Mouse (Mus musculus): ENCODE results near the gene Stab1. TPM values are rescaled to one million over a fixed set of nuclear protein-coding genes. Genes with fewer than 3 reads are reported as not detected.

The Stab1 gene
- total RNA-seq, 2 experiments from 2014 or later: not detected

DNA sequence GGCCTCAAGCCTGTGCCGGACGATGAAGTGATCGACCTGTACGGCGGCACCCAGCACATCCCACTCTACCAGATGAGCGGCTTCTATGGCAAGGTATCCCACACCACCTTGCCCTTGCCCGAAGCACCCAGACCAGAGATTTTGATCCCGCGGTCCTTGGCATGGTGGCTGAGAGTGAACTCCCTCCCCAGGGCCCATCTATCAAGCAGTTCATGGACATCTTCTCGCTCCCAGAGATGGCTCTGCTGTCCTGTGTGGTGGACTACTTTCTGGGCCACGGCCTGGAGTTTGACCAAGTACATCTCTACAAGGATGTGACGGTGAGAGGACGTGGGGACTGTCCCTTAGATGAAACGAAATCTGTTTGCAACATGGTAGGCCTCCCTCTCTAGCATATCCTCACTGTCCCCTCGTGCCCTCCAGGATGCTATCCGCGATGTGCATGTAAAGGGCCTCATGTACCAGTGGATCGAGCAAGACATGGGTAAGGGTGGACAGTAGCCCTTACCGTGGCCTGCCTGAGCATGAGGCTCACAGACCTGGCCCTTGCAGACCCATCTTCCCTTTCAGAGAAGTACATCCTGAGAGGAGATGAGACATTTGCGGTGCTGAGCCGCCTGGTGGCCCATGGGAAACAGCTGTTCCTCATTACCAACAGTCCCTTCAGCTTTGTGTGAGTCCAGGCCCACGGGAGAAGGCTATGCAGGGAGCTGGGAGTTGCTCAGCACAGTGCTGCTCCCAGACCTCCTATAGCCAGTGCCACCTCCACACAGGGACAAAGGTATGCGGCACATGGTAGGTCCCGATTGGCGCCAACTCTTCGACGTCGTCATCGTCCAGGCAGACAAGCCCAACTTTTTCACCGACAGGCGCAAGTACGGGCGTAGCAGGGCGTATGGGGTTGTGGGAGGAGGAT is 32.7 kb downstream of the Stab1 start:
- ATAC-seq (replicated peaks; ENCODE audit: low FRiP score, poor library complexity, severe bottlenecking): no peak

DNA sequence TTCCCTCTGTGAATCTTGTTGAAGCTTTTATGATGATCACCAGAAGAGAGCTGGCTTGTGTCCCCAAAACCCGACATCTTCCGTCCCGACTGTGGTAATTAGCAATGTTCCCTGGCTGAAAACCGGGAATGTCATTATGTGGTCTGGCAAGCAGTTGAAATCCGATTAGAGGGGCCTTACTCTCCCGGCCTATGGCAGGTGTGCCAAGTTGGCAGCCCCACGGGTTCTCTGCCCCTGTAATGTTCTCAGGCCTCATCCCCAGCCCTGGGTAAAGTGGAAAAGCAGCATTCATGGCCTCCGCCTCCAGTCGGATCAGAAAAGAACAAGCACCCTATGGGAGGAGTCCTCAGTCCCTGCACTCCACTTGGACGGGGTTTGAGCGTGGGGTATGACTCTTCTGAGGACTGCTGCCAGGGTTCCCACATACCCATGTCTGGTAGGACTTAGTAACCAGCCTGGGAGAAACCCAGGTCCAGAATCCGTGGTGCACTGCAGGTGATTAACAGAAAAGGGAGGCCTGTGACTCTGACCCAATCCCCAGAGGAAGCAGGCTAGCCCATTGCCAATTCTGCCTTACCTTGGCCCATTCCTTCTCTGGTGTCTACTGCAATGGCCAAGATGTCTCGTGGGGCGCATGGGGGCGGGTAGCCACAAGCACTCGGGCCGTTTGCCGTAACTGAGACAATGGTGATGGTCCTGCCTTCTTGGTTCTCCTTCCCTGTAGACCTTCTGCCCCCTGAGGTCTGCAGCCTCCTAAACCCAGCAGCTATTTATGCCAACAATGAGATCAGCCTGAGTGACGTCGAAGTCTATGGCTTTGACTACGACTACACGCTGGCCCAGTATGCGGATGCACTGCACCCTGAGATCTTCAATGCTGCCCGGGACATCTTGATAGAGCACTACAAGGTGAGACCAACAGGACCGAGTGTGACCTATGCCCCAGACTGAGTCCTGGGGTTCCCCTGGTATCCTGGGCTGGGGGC is 34.1 kb downstream of the Stab1 start:
- ATAC-seq (replicated peaks; ENCODE audit: low FRiP score, poor library complexity, severe bottlenecking): no peak

DNA sequence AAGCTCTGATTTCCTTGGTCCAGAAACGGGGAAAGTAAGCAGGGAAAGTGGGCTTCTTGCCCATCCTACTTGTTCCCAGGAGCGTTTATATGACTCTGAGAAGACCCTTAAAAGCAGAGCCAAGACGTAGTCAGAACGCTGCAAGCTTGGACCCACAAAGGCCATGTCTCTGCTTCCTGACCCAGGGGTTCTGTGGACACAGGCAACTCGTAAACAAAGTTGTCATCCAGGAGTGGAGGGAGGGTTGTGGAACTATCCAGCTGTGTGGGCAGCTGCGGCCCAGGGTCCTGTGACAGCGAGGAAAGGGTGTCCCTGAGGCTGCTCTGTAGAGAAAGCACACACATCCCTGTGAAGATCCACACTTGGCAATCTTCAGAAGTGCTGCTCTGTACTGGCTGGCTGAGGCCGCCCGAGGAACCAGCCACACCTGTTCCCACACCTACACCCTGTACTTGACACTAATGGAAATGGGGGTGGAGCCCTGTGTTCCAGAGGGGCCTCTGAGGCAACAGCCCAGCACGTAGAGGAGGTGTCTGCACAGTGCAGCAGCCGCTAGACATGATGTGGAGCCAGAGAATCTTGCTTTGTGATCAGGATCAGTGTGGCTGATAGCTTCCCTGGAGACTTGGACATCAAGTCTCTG is 35.3 kb downstream of the Stab1 start:
- ATAC-seq (replicated peaks; ENCODE audit: low FRiP score, poor library complexity, severe bottlenecking): no peak

DNA sequence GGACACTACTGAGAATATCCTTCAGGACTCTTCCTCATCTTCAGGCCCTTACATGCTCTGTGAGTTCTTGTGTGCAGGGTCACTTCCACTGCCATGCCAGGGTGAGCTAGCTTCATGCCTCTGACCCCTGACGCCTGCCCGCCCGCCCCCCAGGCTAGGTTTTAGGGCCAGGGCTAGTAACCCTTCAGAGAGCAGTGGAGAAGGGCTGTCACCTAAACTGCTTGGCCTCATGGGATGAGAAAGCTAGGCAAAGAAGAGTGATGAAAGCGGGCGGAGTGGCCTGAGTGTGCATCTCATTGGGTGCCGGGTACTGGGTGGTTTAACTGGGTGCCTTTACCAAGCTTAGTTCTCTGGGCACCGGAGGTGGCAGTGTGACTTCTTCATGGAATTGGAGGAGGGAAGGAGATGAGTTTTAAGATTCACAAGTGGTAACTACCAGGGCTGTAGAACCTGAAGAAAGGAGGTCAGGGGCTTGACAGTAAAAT is 35.9 kb downstream of the Stab1 start:
- ATAC-seq (replicated peaks; ENCODE audit: low FRiP score, poor library complexity, severe bottlenecking): no peak

DNA sequence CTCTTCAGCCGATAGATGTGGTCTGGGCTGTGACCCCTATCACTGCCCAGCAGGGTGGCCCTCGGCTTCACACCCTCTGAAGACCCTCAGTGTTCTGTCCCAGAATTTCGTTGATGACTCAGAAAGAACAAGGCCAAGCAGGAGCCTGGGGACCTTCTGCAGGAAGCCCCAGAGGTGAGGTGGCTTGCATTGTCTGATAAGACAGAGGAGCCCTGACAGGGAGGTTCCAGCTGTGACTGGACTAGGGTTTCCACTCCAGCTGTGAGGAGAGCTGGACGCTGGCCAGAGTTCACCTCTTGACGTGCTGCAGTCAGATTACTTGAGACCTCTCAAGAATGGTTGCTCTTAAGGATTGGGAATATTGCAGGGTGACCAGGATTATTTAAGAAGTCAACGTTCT is 36.4 kb downstream of the Stab1 start:
- no peak for ATAC-seq (replicated peaks; ENCODE audit: low FRiP score, poor library complexity, severe bottlenecking)

DNA sequence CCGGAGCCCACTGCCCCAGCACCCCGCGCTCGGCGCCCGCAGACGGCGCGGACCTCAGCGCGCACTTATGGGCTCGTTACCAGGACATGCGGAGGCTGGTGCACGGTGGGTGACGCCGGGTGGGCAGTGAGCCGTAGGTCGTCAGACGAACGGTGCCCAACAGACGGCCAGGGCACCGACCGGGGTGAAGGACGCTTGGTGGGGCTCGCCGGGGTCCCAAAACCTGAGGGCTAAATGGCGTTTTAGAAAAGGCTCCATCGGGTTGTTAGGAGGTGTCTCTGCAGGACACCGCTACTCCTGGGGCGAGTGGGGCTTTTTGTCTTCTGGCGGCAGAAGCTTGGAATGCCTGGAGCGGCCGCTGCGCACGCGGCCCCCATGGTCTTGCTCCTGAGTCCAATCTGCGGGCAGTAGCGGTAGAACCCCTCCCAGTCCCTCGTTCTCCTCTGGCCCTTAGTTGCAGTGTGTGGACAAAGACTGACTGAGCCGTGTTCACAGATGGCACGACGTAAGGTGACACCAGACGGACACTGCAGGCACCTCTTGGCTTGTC is 37.1 kb downstream of the Stab1 start:
- no peak for ATAC-seq (replicated peaks; ENCODE audit: low FRiP score, poor library complexity, severe bottlenecking)

DNA sequence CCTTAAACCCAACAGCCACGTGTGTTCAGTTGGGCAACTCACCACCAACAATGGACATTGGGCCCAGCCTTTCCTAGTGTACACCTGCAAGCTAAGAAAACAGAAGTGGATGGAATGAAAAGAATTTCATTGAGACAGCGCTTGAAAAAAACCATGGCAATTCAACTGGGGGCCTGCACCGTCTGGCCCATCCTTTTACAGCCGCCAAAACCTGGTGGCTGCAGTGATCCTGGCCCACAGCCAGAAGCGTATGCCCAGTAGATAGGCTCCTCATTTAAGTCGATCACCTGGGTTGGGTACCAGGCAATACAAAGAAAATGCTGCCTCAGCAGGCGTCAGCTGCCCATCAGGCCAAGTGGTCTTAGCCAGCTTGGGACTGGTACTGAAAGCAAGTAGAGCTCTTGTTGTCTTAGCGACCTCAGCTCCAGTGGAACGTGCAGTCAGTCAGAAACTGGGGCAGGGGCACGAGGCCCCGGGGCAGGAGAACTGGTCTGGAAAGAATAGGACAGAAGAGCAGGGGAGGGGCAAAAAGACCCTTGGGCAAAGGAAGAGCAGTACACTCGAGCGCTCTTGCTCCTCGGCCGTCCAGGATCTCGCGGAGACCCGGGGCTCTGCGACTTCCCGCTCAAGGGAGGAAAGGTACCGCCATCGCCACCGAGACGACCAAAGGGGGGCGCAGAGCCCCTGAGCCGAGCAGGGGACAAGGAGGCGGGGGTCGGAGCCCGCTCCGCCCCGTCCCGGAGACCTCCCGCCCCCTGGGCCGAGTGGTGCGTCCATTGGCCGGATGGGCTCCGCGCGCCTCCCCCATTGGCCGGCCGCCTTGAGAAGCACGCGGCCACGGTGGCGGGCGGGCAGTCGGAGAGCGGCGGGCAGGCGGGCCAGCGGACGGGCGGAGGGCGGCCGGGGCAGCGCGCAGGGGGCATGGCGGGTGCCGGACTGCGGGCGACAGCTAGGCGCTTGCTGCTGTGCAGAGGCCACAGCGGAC is 37.9 kb downstream of the Stab1 start, which contains the start of gene Nt5dc2:
Gene Nt5dc2 (plus strand): TSS at position 818 of the 985 bp plus-strand sequence.
- peak; percentile 60 for ATAC-seq (replicated peaks; ENCODE audit: low FRiP score, poor library complexity, severe bottlenecking)

DNA sequence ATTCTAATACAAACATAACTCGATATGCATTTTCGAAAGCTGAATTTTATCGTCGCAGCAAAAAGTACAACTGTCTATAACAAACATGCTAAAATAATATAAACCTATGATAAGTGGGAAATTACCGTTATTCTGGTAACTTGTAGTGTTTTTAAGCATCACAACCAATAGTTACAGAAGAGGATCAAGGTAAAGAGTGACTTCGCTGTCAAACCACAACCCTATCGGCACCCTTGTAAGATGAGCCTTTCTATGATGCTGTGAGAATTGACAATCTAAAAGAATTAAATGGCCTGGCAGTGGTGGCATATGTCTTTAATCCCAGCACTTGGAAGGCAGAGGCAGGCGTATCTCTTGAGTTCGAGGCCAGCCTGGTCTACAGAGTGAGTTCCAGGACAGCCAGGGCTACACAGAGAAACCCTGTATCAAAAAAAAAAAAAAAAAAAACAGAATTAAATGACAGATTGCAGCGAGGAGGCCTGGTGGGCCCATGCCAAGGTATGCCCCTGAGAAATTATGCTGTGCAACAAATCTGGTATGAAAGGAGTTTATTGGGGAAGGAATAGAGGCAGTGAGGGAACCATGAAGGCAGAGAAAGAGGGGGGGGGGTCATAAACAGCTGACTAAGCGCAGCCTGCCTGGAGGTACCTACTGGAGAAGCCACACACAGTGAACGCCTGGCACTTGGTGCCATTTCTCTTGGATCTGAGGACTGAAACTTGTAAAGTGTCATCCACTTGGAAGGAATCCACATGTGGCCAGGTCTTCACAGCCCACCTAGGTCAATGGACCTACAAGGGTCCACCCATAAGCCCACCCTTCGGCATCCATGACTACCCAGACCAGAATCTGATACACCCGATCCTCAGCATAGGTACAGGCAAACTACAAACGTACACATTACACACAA is 38.9 kb downstream of the Stab1 start:
- no peak for ATAC-seq (replicated peaks; ENCODE audit: low FRiP score, poor library complexity, severe bottlenecking)

DNA sequence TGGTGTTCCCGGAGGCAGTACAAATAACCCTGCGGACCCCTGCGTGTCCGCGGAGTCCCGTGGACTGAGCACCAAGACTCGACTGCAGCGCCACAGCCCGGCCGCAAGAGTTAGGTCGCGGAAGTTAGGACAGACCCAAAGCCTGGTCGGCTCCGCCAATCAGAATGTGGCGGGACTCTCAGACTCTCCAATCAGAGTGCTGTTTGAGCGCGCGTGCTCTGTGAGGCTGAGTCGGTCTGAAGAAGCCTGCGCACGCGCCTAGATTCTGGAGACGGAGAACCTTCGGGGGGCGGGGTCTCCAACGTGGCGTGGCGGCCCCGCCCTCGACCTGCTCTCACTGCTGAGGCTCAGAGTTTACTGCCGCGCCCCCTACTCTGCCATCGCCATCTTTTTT is 39.6 kb downstream of the Stab1 start, which contains the start of gene Smim4:
Gene Smim4 (minus strand): TSS at position 131 of the 394 bp plus-strand sequence.
- peak; percentile 88 for ATAC-seq (replicated peaks; ENCODE audit: low FRiP score, poor library complexity, severe bottlenecking)

DNA sequence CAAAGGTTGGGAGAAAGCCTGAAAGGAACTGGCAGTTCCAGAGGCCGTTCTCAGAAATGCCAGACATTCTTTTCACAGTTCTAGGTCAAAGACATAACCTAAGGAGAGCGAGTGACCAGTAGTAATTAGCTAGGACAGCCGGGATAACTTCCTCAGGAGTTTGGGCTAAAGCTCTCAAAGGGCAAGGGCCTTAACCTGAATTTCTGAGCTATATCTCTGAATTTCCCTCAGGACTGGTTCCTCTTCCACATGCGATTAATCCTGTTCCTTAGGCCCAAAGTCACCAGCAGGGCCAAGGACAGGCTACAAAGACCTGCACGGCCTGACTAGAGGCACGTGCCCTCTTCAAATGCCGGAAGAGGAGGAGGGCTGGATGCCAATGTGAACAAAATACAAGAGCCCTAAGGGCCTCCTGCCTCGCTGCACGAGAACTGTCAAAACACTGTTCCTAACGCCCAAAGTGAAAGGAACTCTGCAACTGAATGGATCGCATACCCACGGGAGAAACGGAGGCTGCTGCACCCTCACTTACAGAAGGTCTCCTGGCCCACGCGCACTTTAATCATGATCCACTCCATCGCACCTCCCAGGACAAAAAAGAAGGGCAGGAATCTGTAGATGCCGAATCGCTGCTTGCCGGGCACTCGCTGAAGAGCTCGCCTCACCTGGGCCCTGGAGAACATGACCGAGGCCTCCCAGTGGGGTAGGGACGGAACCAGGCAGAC is 40.2 kb downstream of the Stab1 start:
- ATAC-seq (replicated peaks; ENCODE audit: low FRiP score, poor library complexity, severe bottlenecking): peak; percentile 26

DNA sequence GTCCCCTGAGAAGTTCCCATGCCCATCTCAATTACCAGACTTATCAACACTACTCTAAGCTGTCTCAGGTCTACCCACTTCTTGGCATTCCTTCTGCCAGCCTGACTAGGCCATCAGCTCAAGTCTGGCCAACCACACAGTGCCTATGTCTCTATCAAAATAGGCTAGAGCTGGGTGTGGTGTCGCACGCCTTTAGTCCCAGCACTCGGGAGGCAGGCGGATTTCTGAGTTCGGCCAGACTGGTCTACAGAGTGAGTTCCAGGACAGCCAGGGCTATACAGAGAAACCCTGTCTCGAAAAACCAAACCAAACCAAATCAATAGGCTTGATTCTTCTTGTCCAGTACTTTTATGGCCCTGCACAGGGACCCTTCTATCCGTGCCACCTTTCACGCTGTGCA is 41.6 kb downstream of the Stab1 start:
- ATAC-seq (replicated peaks; ENCODE audit: low FRiP score, poor library complexity, severe bottlenecking): peak; percentile 29; the same call in 1 of the 2 replicates

DNA sequence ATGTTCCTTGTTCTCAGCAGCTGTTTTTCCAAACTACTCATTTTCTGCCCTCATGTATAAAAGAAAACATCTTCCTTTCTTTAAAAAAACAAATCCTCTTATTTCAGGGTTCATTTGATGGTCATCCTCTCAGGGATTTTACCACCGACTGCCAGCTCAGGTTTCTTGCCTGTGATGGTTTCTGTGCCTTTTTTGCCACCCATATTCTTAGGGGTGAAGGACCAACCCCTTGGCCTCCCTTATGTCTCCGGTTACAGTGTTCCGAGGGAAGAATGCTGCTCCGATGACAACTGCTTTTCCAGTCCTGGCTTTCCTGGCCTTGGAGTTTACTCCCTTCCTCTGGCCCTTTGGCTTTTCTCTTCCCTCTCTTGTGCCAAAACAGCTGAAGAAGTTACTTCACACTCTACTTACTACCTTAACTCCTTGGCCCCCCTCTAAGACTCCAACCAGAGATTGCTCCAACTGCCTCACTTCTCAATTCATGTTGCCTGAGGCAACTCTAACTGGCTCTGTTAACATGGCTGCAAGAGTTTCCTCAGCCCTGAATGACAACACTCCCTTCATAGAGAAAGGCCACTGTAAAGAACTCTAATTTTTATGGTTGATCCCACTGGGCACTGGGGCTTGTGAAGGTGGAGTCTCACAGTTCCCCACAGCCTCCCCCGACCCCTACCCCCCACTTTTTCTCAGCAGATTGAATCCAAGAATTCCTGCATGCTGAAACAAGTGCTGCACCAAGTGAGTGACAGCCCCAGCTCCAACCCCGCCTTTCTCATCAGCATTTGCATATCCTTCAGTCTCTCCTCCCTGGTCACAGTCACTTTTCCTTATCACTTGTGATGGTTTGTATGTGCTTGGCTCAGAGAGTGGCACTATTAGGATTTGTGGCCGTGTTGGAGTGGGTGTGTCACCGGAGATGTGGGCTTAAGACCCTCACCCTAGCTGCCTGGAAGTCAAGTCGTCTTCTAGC is 43.0 kb downstream of the Stab1 start:
- ATAC-seq (replicated peaks; ENCODE audit: low FRiP score, poor library complexity, severe bottlenecking): no peak

DNA sequence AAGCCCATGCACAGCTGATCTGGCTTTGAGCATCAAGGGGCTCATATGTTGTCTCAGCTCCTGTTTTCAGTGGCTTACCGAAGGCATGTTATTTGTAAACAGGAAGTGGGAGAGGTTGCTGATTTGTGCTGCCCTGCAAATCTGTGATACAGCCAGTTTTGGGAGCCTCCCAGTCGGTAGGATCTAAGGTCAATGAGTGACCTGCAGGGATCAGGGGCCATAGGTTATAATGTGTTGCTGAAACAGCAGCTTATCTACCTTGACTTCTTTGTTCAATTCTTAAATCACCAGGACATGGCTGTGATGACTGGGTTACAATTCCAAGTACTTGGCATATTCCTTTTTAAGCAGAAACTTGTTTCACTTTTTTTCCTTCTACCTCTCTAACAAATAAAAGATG is 52.9 kb downstream of the Stab1 start:
- ATAC-seq (replicated peaks; ENCODE audit: low FRiP score, poor library complexity, severe bottlenecking): no peak

DNA sequence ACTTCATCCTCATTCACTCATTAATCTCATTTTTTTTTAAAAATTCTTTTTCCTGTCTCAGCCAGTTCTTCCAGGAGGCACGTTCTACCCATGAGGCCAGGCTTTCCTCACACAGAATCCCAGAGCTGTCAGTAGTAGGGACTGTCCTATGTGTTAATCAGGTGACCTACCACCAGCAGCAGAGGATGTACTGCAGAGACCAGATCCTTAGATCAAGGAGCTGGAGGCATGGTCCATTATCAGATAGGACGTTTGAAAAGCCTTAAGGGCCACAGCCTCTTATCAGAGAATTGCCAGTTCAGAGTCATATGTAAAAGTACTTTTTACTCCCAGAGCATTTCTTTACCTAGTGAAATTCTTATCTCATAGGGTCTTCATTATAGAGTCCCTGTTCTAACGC is 54.4 kb downstream of the Stab1 start:
- no peak for ATAC-seq (replicated peaks; ENCODE audit: low FRiP score, poor library complexity, severe bottlenecking)

DNA sequence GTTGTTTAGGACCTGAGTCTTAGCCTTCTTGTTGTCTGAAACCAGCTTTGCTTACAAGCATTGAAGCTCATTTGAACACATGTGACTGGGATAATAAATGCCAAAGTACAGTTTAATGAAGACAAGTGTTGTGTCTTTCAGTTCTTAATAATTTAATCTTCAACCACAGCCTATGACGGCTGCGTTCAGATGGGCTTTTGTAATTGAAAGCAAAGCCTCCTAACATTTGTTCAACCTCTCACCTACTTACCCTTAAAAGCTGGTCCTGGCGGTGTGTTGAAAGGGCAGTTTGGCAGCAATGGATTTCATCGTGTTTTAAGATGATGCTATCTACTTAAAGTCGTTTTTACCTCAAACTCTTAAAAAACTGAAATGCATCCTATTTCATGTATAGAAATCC is 56.3 kb downstream of the Stab1 start:
- no peak for ATAC-seq (replicated peaks; ENCODE audit: low FRiP score, poor library complexity, severe bottlenecking)

DNA sequence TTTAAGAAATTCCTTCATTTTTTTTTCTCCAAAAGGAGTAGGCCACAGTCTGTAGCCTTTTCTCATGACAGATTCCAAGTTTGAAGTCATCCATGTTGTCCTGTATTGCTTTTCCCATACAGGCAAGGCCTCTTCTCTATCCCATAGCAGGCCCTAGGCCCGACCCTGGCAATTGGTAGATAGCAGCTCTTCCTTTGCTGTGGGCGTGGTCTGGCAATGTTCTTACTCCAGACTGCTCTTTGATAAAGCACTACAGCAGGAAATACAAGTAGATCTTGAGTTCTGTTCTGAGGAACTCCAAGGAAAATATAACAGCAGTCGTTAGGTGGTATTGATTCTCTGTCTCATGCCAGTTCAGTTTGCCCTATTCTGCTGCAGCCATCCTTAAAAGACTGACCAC is 57.8 kb downstream of the Stab1 start:
- peak; percentile 95 for ATAC-seq (replicated peaks; ENCODE audit: low FRiP score, poor library complexity, severe bottlenecking)
